Mouse (Mus musculus) heart, postnatal 10 days (tissue): ENCODE results near the gene Smap2. TPM values are rescaled to one million over a fixed set of nuclear protein-coding genes. Genes with fewer than 3 reads are reported as not detected.

Source experiments
- DNase-seq, 2 experiments: peaks; one replicate each; pipeline ENCODE4 v3.0.0; 2021
- intact Hi-C: fragments of 180-260 bp; cut with DNase I; formaldehyde crosslinking; loops from one replicate; pipeline ENCODE4 v1.15.1; 2025
- total RNA-seq, 2 experiments: library from RNA; stranded (reverse); gene quantifications; 2 replicates each; pipeline ENCODE4 v1.2.3; 2021

Gene Smap2
- total RNA-seq, 2 experiments from 2014 or later, result 29.9 to 32.8 TPM

DNA sequence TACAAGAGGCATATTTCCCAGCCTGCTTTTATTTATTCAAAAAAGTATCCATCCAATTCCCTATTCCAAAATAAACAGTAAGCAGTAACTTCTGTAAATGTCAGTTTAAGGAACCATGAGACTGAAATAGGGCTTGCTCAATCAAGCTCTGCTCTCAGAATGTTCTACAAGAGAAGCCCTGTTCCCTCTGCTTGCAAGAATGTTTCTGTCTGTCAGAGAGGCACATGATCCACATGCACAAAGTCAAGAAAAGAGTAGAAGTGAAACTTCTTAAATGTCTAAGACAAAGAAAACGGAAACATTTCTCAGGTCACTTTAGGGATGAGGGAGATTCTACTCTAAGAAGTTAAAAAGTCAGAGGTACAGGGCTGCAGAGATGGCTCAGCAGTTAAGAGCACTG lies 24.0 kb downstream of the Smap2 start:
- DNase-seq, result no peak

DNA sequence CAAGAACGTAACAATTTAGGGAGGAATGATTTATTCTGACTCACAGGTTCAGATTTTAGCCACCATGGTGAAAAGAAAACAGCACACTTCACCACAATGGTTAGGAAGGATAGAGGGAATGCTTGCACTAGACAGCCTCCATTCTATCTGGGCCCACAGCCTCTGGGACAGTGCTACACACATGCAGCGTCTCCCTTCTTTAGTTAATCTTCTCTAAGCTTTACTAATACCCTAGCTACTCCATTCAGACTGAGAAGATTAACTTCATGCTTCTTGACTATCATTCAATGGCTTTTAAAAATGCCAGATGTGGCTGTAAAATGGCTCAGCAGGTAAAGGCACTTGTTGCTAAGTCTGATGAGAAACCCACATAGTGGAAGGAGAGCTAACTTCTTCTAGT lies 24.8 kb downstream of the Smap2 start:
- intact Hi-C loops, result no loop called here
- no peak for DNase-seq

More for the DNA sequence above, 24.0 kb downstream of the Smap2 start:
- intact Hi-C loops, result no loop called here

DNA sequence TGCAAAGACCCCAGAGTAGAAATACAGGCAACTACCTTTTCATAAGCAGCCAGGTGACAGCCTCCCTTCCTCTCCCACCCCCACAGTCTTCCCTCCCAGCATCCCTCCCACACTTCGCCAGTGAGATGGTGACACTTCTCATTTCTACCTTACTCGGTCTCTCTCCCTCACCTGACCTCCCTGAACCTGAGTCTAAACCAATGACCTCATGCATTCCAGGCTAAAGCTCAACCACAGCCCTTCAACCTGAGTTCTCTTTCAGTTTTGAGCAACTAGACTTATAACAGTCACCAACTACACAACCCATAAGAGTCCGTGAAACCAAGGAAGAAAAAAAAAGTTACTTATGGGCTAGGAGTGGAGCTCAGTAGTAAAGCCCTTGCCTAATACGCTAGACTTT lies 29.7 kb downstream of the Smap2 start:
- intact Hi-C loops, result loop anchor here (1.0 to 2.0 kb wide), 2 partner anchors 29 to 53 kb away; no protein-coding TSS in a partner anchor
- DNase-seq, result no peak

DNA sequence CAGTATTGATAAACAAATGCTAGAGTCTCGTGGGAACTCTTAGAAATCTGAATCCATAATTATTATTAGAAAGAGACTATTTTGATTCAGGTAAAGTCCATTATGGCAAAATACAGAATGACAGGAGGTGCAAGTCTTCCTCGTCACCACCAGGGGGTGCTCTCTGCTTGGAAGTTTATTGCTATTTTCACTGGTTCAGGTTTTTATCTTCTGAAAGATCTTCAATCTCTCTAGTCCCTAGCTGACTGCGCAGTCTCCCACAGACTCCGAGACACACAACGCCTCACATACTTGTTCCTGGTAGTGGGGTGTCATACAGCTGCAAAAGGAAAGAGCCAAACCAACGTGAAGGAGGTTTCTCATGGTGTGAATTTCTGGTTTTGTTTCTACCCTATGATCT lies 30.6 kb downstream of the Smap2 start:
- peak; percentile 26 to 46 for DNase-seq
- intact Hi-C loops, result loop anchor here (1.0 to 2.0 kb wide), 3 partner anchors 47 to 246 kb away; no protein-coding TSS in a partner anchor

DNA sequence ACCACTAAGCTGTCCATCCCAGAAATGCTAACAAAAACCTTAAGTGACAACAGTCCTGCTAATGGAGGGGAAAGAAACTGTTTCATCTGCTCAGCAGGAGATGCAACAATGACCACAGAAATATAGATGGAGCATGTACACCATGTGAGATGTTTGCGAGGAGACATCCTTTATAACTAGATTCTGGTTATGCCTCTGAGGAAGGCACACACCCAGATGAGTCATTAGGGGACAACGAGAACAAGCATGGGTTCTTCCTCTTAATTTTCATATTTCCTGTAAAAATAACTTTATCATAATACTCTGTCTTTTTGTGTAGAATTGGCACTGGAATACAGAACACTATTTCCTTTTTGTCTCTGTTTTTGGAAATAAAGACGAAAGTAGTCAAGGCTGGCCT lies 38.8 kb downstream of the Smap2 start:
- intact Hi-C loops, result no loop called here
- DNase-seq, result no peak

DNA sequence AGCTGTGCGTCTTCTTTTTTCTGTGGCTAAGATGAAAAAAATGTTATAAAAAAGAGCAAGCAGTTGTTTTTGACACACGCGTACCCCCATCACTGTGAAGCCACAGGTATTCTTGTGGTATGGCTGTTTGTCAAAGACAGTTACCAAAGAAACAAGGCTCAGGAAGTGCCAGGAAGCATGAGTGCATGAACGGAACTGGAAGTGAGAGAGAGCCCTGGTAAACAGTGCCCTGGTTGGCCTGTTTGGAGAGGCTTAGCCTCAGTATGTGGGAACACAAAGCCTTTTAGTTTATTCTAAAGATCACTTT lies 41.7 kb downstream of the Smap2 start:
- DNase-seq, result peak in 1 of 2 experiments; percentile 9
- intact Hi-C loops, result no loop called here

DNA sequence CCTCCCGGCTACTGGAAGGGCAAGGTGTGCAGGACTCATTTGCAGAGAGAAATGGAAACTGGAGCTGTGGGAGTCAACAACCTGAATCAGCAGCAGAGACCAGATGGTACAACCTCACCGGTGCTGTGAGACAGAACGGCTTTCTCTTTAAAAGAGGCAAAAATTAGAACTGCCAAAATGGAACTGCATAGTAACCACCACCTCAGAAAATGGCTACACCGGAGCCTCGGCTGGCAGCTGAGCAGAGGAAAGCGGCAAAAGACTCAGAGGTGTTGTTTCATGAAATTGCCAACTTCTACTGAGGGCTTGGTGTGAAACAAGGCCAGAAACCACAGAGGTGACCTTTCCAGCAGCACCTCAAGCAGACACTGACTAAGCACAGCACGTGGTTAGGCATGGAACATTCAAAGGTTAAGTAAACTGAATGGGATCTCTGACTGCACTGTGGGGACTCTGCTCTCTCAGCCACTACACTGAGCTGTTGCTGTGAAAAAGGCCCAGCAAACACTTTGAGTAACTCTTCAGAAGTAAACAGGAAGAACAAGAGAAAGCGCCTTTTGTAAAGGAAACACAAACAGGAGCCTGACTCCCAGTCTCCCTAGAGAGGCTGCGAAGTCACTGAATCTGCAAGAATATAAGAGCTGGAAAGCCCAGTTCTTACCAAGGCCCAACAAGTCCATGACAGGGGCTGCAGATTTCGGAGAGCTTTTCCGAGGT lies 42.2 kb downstream of the Smap2 start:
- intact Hi-C loops, result no loop called here
- no peak for DNase-seq

DNA sequence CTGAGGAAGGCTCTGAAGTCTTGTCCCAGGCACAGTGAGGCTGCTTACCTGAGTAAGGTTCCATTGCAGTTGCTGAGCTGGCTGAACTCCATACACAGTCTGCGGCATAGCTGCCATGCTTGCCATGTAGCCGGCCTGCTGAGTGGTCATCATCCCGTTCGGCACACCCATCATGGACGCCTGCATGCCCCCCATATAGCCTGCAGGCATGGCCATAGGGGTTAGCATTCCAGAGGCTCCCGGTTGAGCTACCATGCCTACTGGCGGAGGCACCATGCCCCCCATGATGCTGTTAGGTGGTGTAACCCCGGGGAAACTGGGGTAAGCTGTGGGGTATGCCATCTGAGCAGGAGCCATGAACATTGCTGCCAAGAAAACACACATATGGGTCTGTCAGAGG lies 45.2 kb downstream of the Smap2 start:
- no peak for DNase-seq
- intact Hi-C loops, result no loop called here

DNA sequence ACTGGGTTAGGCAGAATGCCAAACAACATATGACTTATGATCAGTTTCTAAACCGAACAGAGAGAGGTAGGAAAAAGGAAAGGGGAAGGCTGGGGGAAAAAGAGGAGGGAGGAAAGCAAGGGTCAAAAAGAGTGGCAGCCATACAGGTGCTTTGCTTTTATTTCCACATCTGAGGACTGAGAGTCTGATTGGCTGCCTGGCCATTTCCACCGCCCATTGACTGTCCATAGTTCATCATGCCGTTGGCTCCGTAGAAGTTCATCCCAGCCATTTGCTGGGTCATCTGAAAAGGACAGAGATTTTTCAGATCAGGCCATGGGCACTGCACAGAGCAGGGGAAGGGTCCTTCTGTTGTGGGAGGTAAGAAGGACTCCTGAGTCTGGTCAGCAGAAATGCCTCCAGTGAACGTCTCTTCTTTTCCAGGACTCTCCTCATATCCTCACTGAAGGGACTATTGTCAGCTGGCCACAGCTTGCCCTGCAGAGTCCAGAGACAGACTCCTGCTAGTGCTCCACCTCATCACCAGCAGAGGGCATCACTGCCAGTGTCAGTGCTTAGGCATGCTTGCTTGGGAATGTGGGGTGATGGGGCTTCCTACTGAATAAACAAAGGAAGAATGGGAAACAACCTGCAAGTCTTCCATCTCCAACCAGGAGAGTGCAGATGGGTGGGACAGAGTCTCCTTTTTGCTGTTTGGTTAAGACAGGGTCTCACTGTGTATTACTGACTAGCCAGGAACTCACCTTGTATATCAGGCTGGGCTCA lies 47.5 kb downstream of the Smap2 start:
- peak; percentile 29 to 40 for DNase-seq
- intact Hi-C loops, result no loop called here

DNA sequence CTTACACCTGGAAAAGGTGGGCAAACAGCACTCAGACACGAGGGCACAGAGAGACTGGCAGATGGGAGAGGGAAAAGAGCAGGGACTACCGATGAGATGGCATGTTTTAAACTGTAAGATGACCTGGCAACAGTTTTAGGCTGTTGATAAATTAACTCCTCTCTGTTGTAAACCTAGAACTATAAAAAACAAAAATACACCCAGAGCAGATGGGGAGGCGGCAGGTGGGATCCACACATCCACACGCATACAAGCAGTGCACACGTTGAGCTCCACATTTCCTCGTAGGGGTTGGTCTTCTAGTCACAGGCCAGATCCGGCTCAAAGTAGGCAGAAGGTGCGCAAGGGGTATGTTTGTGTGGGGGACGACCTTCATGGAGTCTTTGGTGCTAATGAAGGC lies 48.6 kb downstream of the Smap2 start:
- no peak for DNase-seq
- intact Hi-C loops, result no loop called here

DNA sequence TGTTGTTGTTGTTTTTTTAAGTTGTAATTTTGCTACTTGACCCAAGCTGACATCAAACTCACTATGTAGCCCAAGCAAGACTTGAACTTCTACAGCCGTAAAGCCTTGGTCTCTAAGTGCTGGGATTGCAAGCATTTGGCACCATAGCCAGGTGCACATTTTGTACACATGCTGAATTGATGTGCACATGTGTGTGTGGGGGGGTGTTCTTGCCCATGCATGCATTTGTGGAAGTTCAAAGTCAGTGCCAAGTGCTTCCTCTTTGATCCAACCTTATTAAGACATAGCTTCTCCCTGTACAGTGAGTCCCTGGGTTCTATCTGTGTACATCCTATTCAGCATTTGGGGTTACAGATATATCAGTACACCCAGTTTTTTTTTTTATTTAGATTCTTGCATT lies 61.5 kb downstream of the Smap2 start:
- DNase-seq, result no peak
- intact Hi-C loops, result no loop called here

DNA sequence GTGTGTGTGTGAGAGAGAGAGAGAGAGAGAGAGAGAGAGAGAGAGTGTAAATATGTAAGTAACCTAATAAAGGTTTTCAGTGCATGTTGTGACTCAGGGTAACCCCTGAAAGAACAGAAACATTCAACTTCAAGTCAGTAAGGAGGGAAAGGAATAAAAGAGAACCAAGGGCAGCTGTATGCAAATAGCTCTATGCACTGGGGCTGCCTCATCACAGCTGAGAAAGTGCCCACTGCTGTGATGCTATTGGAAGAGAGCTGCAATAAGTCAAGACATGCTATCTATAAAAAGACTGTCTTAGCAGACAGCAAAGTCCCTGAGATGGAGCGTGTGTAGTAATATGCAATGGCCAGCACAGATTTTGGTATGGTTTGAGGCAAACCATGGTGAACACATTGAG lies 63.4 kb downstream of the Smap2 start:
- intact Hi-C loops, result no loop called here
- DNase-seq, result no peak

DNA sequence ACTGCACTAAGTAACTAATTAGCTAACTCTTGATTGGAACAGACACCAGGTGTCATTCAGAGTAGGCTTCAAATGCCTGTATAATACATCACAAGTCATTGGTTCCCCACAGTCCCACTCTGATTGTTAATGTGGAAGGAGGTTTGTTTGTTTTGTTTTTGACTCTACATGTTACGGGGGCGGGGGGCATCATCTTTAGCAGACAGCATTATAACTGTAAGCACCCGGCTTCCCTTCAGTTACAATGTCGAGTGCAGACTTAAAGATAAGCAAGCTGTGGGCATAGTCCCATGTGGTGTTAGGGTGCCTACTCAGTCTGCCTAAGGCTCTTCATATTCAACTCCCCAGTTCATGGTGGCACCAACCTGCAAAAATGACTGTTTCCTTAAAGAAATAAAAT lies 64.0 kb downstream of the Smap2 start:
- intact Hi-C loops, result no loop called here
- DNase-seq, result no peak

DNA sequence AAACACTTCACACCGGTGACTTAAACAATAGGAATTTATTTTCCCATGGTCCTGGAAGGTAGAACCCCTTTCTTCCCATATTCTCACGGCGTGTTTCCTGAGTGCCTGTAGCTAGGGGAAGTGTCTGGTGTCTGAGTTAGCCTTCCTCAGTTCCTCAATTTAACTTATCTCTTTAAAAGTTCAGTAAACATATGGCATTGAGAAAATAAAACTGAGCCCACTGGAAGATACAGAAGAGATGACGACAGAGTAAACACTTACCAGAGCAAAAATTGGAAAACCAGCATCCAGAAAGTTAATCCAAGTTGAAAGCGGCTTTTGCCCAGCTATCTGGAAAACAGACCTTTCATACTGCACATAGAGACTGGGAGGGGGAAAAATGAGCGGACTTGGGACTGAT lies 64.9 kb downstream of the Smap2 start:
- peak; percentile 18 to 38 for DNase-seq
- intact Hi-C loops, result no loop called here

DNA sequence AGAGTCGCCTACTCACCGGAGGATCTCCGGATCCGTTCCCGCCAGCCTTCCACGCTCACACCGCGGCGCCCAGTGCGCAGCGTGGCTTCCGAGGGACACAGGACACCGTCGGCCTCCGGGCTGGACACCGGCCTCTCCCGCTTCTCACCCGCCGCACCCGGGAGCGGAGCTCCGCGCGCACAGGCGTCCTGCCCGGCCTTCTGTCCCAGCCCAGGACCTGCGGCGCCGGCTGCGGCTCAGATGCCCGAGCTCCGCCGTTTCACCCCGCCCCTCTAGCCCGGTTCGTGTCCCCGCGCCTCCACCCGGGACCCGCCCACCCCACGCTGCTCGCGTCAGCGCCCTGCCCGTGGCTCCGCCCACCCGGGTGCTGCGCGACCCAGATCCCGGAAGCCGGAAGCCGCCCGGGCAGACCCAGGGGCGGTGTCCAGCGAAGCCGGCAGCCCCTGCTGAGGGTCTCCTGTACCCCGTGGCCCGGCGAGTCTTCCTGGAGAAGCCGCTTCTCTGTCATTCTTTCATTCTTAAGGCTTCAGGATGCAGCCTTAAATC lies 65.5 kb downstream of the Smap2 start, which contains the start of gene Zfp69:
Gene Zfp69, minus strand, starts transcription at position 272 of the 546 bp plus-strand sequence.
- intact Hi-C loops, result loop anchor here (1.0 kb wide), 1 partner anchor 26 kb away; the partner anchor contains the start of gene Exo5
- DNase-seq, result peak; percentile 92 to 93

DNA sequence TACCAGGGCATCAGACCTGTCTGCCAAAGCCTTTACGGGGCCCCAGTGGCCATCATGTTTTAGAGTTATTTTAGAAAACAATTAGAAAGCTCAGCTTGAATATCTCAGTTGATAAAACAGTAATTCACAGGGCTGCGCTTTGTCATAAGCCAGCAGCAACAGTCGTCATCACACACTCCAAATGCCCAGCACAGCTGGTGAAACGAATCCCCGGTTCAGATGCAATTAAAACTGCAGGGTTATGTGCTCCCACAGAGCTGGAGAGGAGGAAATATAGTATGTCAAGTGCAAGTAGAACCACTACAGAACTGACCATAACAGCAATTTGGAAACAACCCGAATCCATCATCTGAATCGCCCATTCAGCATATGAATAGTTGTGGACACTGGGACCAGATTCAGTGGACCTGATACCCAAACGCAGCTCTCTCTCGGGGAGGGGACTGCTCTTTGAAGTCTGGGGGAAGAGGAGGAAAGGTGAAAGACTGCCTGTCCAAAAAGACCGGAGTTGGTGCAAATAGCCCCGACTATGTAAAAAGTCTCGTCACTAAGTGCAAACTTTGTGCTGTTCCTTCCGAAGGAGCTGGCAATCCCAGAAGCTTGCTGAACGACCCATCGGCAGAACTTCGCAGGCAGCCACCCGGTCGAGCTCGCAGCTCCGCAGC lies 66.2 kb downstream of the Smap2 start:
- intact Hi-C loops, result loop anchor here (1.0 kb wide), 1 partner anchor 26 kb away; the partner anchor contains the start of gene Exo5
- no peak for DNase-seq

DNA sequence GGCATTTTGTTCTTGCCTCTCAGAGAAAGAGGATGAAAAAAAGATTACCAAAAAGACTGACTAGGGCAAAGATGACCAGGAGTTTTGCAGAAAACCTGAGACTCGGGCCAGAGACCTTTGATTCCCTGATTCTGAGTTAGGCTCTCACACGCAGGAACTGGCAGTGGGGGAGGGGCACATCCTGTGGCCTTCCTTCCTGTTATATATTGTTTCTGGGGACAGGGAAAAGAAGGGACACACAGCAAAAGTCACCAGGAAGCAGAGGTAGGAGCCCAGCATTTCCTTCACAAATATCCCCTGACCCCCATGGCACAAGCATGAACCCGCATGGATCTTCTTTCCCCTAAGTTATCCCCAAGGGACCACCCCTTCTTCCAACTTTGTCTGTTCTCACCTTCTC lies 68.1 kb downstream of the Smap2 start:
- peak; percentile 37 to 57 for DNase-seq
- intact Hi-C loops, result no loop called here

DNA sequence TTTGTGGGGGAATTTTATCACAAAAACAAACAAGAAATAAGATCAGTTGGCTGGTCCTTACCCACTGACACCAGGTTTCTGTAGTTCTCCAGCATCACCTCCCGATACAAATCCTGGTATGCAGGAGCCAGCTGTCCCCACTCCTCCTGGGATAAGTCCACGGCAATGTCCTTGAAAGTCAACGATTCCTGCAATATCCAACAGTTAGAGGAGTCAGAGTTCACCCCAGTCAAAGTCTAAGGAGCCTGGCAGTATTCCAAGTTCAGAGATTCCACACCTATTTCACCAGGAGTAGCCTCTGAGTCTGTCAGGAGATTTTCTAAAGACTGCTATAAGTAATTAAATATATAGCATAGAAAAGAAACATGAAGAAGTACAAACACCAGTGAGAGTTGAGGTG lies 82.0 kb downstream of the Smap2 start:
- intact Hi-C loops, result no loop called here
- DNase-seq, result no peak

DNA sequence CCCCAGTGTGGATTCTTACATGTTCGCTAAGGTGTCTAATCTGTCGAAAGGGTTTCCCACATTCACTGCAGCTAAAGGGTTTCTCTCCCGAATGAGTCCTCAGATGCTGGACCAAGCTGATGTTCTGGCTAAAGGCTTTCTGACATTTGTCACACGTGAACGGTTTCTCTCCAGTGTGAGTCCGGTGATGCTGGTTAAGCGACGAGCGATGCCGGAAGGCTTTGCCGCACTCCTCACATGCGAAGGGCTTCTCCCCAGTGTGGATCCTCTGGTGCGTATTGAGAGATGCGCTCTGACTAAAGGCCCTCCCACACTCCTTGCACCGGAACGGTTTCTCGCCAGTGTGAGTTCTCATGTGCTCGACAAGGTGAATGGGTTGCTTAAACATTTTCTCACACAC lies 86.3 kb downstream of the Smap2 start:
- intact Hi-C loops, result no loop called here
- no peak for DNase-seq

DNA sequence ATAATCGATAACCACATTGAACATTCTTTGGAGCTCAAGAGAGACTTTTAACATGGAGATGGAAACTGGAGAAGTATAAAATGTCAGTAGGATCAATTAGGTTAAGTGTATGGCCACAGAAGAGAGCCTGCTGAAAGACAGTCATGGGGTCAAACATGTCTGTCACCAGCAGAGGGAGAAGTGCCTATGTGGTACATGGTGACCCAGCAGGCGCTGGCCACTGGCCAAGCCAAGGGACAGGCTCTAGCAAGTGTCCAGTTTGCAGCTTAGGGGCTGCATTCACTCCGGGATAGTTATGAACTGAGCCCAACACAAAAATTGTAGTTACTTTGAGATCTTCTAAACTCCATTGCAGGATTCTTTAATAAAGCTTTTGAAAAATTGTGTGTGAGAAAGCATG lies 88.4 kb downstream of the Smap2 start:
- peak in 1 of 2 experiments; percentile 24 for DNase-seq
- intact Hi-C loops, result no loop called here

DNA sequence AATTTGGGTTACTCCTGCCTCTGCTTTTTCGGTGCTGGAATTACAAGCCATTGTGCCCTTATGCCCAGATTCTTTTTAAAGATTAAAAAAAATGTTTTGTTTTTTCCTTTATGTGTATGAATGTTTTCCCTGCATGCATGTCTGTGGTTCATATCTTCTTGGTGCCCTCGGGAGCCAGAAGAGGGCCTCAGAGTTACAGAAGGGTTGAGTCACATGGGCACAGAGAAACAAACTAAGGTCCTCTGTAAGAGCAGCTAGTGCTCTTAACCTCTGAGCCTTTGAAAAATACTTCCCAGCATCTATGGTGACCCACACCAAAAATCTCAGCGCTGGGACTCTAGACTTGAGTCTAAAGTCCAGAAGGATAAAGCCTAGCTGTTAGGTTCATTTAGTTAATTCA lies 91.7 kb downstream of the Smap2 start:
- intact Hi-C loops, result loop anchor here (1.0 kb wide), 1 partner anchor 26 kb away; the partner anchor contains the start of gene Zfp69
- DNase-seq, result peak; percentile 36 to 48
